Mouse (Mus musculus) heart, postnatal 36 days (tissue): ENCODE results near the gene Spock1. TPM values are rescaled to one million over a fixed set of nuclear protein-coding genes. Genes with fewer than 3 reads are reported as not detected.

Experiments used
- DNase-seq, 2 experiments: peaks; one replicate each; pipeline ENCODE4 v3.0.0; 2021 to 2022
- intact Hi-C: fragments of 180-260 bp; cut with DNase I; formaldehyde crosslinking; loops from one replicate; pipeline ENCODE4 v1.15.1; 2025
- total RNA-seq, 2 experiments: library from RNA; stranded (reverse); gene quantifications; 2 replicates each; pipeline ENCODE4 v1.2.3; 2021

Spock1 gene
- total RNA-seq: under 1 TPM; 0.08 to 0.17 TPM

DNA sequence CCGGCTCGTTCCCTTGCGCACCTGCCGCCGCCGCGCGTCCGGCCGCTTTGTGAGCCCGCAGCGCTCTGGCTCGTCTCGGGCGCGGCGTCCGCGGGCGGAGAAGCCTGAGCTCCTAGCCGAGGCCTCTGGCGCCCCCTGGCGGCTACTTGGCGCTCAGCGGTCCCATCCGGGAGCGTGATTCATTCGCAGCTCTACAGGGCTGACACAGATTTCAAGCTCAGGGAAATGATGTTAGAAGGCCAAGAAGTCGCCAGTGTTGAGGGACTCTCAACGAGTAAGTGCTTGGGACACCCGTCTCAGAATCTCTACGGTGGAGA lies at the start of gene Spock1:
TSS of gene Spock1 (minus strand) at position 67 of the 317 bp plus-strand sequence.
- intact Hi-C loops: loop anchor here (1.0 to 5.0 kb wide), 4 partner anchors 141 to 627 kb away; no protein-coding TSS in a partner anchor
- peak; percentile 79 to 88 for DNase-seq

DNA sequence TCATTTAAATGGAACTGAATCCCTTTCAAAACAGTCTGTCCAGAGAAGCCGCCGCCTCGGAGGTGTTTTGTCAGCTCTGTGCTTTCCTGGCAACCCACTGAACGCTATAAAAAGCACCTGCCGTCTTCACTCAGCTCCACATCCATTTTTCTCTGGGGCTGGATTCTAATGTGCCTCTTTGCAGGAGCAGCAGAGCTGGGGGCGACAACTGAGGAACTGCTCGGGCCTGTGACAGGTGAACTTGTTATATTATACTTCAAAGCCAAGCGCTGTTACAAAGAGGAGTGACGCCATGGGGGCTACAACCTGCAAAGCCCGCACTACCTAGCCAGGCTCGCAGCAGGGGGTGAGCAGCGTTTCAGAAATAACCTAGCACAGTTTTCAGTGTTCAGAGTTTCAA lies 42.0 kb upstream of the Spock1 start:
- intact Hi-C loops: no loop called here
- no peak for DNase-seq

DNA sequence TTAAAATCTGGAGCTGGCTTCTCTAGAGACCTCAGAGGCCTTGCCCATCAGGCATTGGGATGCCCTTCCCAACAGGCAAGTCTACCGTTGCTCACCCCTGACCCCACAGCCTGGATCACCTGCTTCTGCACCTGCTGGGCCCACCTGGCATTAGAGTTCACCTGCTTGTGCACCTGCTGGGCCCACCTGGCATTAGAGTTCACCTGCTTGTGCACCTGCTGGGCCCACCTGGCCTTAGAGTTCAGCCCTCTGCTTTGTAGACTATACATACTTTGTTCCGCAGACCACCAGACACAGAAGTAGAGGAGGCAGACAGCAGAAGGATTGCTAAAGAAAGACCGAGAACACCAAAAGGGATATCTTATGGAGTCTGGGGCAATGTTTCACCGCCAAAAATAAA lies 41.4 kb upstream of the Spock1 start:
- intact Hi-C loops: no loop called here
- DNase-seq: no peak

DNA sequence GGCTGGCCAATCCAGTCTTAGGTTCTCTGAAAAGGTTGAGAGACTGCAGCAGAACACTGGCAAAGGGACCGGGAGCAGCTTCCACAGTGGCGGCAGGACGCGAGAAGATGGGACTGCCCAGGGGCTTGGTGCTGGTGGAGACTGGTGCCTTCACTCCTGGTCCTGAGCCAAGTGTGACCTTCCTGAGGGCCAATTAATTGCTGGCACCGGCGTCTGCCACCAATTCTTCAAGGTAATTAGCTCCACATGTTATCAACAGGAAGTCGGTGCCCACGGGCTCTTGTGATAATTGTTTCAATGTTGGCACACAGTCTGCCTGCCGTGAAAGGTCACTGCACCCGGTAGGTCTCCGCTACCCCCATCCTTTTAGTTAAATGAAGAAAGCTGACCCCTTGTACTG lies 37.1 kb upstream of the Spock1 start:
- no peak for DNase-seq
- intact Hi-C loops: no loop called here

DNA sequence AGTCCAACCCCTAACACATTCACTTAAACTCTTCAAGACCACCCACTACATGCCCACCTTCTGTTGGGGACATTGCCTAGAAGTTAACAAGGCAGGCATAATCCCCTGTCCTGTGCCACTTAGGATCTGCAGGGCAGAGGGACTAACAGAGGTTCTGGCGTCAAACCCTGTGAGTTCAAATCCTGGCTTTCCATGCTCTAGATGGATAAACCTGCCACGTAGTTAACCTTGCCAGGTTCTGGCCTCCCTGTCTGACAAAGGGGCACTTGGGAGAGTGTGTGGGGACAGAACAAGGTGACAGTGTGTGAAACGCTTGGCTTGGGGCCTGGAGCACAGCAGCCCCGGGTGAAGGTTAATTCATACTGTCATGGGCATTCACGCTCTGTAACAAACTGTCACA lies 36.3 kb upstream of the Spock1 start:
- DNase-seq: no peak
- intact Hi-C loops: no loop called here

DNA sequence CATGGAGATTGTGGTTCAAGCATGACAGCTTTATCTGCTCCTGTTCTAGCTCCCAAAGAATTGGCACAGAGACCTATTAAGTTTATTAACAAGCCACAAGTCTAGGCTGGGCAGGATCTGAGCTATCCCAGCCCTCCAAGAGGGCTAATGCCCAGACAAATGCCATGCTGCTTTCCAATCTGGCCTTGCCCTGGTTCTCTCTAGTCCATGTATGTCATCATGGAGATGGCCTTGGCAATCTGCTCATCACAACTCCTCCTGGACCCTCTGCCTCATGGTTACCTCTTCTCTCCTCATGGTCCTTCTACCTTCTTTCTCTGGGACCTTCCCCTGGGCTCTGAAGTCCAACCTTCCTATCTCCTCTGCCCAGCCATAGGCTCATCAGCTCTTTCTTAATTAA lies 35.8 kb upstream of the Spock1 start:
- intact Hi-C loops: no loop called here
- no peak for DNase-seq

DNA sequence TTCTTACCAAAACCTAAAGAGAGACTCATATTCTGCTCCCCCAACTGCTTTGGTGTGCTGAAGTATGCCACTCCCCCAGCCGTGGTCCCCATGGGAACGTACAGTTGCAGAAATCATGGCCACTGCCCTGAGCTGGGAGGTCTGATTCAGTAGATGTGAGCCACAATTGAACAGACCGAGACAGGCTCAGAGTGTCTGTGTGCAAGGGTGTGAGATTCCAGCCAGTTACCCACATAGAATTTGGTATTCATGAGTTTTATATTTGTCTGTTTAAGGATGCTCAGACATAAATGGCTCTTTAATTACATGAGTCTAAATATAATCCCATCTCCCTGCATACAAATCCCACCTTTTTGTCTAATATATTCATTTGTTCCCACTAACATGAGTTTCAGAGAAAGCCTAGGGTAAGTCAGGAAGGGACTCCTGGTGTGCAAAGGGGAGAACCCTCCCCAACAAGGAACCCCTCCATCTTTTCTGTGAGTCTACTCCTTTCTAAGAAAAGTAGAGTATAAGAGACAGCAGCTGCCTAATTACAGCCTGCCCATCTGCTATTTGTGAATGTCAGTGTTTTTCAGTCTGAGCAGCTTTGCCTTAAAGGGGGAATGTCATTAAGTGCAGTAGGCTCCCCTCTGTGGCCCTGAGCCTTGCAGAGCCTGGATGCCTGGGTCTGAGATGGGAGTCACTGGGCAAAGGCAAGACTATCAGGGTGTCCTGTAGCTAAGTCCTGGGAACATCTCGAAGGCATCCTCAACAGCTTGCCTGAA lies 29.5 kb upstream of the Spock1 start:
- intact Hi-C loops: no loop called here
- no peak for DNase-seq

DNA sequence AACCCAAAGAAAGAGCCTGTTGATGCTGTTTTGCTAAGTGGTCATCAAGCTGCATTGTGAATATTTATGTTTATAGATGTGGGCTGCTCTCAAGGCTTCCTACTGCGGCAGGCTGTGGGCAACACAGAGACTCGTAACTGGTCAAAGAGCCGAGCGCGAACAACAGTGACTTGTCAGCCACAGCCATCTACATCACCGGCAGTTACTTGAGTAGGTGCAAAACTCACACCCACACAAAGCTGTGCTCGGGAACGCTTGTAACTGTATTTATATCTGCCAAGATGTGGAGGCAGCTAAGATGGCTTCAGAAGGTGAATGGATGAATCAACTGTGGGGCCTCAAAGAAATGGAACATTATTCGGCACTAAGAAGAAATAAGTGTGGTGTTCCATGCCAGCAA lies 23.9 kb upstream of the Spock1 start:
- intact Hi-C loops: no loop called here
- no peak for DNase-seq

DNA sequence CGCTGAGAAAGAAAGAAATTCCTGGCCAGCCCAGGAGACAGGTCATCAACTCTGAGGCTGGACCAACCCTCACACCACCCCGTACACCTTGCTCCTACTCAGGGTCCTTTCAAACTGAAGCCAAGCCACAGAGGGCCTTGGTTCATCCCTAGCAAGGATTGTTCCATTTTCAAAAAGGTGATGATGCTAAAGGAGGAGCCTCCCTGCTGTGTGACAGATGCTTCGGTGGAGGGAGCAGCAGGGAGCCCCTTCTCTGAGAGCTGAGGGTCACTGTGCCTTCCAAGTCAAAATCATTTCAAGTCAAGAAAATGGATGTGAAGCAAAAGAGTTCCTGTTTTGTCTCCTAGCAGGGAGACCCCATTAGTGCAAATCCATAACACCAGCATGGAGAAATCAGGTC lies 23.2 kb upstream of the Spock1 start:
- DNase-seq: no peak
- intact Hi-C loops: no loop called here

DNA sequence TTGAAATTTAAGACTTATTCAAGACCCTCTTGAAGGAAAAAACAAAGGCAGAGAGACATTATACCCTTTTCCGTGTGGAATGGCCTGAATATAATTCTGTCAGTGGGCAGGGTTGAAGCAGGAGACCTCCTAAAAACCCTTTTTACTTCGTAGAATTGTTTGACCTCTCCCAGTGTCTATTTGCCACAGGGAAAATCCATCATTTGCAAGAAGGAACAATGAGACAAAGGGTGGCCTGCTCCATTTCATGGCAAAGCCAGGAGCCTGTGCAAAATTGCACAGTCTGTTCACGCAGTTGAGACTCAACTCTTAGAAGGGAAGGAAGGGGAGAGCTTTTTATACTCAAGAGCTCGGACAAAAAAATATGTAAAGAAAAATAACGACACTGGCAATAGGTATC lies 22.6 kb upstream of the Spock1 start:
- no peak for DNase-seq
- intact Hi-C loops: no loop called here

DNA sequence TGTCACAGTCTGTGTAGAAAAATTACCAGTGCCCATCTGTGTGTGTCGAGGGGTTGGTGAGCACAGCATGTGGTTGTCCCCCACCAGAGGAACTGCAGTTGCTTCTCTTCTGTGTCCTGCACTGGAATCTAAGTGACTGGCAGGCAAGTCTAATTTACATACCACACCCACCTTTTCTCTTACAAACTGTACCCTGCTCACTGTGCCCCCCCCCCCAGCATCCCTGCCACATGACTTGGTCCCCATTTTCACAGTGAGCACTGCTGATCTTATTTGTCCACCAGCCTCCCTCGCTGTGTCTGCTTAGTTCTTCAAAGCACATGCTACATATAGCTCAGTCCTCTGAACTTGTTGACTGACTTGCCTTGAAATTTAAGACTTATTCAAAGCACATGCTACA lies 22.2 kb upstream of the Spock1 start:
- intact Hi-C loops: no loop called here

DNA sequence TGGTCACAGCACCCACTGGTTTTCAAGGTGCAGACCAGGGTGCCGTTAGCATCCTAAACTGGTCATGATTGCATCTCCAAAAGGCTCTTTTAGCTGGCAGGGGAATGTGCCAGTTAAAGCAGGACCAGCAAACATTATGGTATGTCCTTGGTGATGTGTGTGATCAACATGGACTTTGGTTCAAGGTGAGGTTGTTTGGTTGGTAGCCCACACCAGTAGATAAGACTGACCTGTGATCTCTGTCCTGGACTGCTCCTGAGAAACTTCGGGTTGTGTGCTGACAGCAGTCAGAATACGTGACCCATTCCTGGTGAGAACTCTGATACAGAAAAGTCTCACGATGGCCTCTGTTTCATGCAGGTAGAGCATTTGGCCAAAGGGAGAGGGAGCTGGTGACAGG lies 11.8 kb upstream of the Spock1 start:
- intact Hi-C loops: no loop called here
- no peak for DNase-seq

More for the DNA sequence above, 22.2 kb upstream of the Spock1 start:
- DNase-seq: no peak

DNA sequence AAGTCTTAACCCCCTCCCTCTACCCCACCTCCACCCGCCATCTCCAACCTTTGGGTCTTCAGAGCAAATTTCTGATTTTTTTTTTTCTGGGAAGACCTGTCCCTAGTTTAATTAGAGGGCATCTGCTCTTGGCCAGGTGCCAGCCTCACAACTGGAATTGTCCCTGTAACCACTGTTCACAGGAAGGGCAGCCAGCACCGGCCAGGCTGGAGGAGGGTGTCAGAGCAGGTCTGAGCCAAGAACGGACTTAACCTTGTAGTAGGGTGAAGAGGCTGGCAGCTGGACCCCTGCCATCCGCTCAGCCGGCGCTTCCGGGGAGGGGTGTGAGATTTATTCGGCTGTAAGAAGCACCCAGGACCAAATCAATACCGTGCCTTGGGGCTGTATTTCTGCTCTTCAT lies 3.0 kb upstream of the Spock1 start:
- DNase-seq: peak; percentile 22 to 23
- intact Hi-C loops: no loop called here

DNA sequence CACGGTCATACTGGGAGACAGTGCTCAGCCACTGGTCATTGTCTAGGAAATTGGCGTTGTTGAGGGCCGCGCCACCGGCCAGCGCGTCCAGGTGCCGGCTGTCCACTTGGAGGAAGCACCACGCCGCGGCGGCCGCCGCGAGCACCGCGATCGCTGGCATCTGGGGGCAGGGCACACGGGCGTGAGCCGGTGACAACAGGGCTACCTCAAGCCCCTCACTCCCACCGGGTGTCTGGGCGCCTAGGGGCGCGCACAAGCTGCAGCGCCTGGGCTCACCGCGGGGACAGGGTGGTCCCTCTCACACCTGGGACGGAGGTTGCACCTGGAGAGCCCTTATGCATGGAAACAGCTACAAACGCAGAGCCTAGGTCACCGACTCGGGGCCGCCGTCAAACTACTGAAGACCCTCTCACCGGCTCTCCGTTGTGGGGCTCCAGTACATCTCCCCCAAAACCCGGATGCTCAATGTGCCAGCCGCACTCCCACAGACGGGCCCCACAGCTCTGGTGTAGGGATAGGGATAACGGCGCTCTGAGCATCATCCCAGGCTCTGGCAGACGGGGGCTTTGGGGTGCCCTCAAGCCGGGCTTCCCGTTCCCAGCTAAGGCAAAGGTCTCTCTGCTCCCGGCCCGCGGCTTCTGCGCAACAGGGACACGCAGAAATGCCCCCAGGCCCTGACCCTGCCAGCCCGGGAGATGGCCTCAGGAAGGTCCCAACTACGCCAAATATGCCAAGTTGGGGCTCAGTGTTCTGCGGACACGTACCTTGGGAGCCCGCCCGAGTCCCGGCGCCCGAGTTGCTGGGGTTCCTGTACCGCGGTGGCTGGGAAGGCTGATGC lies 485 bp downstream of the Spock1 start:
- DNase-seq: no peak
- intact Hi-C loops: loop anchor here (1.0 to 5.0 kb wide), 4 partner anchors 141 to 626 kb away; no protein-coding TSS in a partner anchor

DNA sequence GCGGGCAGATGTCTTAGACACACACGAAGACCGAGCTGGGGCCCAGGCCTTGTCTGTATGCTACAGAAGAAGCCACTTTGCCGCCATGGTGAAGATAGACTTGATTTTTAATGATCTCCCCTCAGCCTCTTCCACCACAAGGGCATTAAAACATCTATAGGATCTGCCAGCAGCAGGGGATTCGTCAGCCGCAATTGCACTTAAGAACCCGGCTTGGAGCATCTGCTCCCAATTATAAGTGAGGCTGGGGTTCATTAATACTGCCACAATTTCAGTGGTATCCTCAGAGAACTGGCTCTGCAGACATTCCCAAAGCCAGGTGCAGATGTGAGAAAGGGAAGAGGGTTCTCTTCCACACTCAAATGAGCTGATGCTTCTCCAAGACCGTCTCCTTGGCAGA lies 13.5 kb downstream of the Spock1 start:
- no peak for DNase-seq
- intact Hi-C loops: no loop called here

DNA sequence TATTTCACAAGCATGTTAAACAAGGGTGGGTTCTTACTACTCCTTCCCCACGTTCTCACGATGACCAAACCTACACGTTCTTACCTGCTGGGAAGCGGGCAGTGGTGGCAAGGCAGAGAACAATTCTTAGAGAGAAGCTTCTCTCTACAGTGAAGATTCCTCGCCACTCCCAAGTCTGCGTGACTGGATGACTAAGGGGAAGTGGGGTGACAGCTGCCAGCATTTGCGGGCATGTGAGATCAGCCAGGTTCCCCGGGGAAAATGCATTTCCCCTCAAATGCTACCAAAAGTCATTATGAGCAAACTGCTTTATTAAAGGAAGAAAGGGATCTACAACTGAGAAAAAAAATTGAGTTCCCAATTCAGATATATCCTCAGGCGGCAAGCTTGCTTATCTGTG lies 18.4 kb downstream of the Spock1 start:
- no peak for DNase-seq
- intact Hi-C loops: no loop called here

DNA sequence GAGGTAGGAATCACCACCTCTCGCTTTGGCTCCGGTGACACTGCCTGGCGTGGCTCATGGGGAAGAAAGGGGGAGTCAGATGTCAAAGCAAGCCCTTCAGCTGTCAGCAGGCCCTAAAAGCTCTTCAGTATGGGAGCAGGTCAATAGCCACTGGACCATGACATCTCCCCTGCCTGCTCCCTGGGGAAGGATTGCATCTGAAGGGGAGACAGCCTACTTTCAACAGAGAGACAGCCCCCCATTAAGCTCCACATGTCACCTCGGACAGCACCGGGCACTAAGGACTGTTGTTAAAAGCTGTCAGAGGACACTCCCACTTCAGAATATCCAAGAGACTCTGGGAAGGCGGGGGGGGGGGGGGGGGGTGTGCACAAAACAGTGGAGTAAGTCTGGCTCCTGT lies 19.1 kb downstream of the Spock1 start:
- intact Hi-C loops: no loop called here
- no peak for DNase-seq

DNA sequence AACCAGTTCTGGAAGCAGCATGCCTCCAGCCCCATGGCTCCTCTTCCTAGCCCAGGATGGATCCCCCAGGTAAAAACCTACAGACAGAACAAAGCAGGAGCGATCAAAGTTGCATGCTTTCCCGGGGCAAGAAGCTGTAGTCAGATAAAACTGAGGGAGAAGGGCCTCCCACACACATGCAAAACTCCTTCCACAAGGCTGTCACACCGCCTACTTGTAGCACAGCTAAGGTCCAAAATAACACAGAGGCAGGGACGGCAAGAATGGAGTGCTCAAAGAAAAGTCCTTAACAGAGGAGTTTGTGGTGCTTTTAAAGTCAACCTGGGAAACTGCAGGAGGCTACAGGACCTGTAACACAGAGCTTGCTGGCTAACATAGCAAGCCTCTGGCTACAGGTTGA lies 28.3 kb downstream of the Spock1 start:
- intact Hi-C loops: no loop called here
- no peak for DNase-seq

DNA sequence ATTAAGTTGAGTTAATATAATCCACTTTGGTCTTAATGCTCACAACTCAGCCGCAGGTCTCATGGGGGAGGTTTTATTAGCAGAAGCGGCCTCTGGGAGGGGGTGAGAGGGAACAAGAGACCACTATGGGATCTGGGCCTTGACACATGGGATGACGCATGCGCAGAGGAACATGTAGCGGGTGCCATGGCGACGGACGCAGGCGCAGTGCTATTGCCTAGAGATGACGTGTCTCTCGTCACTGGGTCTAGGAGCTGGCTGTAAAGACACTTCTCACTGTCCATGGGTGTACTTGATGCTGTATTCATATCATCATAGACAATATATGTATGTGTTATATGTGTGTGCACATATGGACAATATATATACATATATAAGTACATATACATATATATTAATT lies 29.3 kb downstream of the Spock1 start:
- intact Hi-C loops: no loop called here
- DNase-seq: no peak

DNA sequence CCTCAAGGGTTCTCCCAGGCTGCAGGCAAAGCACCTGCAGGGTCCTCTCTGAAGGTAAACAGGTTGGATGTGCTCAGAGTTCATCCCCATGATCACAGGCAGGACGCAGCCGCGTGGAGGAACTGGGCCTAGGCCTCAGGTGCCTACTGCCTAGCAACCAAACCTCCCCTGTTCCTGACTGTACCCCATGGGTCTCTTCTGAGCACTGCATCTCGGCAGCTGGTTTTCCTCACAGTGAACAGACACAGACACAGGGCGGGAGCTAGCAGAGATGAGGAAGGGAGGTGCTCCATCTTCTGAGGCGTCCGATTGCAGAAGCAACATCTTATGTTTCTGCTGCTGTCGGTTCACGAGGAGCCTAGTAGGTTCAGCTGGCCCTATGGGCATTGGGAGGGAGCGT lies 30.4 kb downstream of the Spock1 start:
- DNase-seq: no peak
- intact Hi-C loops: no loop called here

DNA sequence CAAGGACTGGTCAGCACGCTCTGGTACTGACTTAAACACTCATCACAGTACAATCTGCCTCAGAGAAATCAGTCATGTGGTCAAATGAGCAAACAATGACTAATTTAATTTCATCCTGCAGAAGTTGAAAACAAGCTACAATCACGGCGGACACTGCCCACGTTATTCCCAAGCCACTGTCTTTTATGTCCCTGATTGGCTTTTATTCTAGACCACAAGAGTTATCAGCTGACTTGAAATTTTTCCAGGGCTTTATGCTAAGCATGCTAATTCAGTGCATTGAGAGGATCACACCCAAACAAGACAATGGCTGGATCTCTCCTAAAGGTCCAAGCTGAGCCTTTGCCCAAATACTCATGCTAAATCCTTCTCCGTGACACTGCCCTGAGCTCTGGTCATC lies 31.2 kb downstream of the Spock1 start:
- no peak for DNase-seq
- intact Hi-C loops: no loop called here

DNA sequence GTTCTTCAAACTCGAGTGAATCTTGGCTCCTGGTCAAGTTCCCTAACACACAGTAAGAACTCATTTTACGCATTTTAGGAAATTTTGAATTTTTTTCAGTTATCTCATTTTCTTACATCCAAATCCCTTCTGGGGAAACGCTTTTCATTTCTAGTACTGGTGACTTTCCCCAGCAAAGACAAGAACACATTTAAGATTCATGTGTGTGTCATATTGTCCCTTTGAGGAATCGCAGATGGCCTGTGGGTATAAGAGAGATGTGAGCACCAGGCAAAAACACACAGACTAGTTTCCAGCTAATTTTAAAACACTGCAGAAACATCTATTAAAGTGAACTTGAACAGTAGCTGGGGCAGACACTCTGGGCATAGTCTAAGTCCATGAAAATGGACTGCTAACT lies 38.1 kb downstream of the Spock1 start:
- no peak for DNase-seq
- intact Hi-C loops: no loop called here
